Mouse (Mus musculus) Patski (cell line): Measurements from ENCODE around the gene Map3k14. TPM values are rescaled to one million over a fixed set of nuclear protein-coding genes. Genes with fewer than 3 reads are reported as not detected.

Experiments
- ATAC-seq: fragments of 100-300 bp; one replicate; pipeline ENCODE4 v1.8.0; 2021
- CTCF ChIA-PET: fragments of 350-600 bp; sonication (Branson Sonifier 250); formaldehyde crosslinking; loops from one replicate; lab custom pipeline; 2022; ENCODE audit warnings: inconsistent platforms; lab: Charles Lee
- POLR2A ChIA-PET: fragments of 350-600 bp; sonication (Branson Sonifier 250); formaldehyde crosslinking; loops from one replicate; lab custom pipeline; 2022; ENCODE audit warnings: antibody characterized with exemption, inconsistent platforms; lab: Charles Lee
- DNase-seq: peaks from one replicate; pipeline ENCODE4 v3.0.0-alpha.2; 2011; ENCODE audit warnings: low read depth, low spot score
- H3K27me3 ChIP-seq: fragments of 371-371 bp; one replicate; pipeline ENCODE4 v1.5.1; 2021
- CTCF ChIP-seq: fragments of 100-300 bp; IDR thresholded peaks from one replicate; pipeline ENCODE4 v1.5.1; 2021
- in situ Hi-C: fragments of 300-500 bp; cut with MboI; formaldehyde crosslinking; loops from 3 replicates; pipeline ENCODE4 v1.11.1; 2018; ENCODE audit warnings: low pct_unique_long_range_greater_than_20kb, mixed read lengths
- polyA plus RNA-seq: library from polyadenylated mRNA; unstranded; gene quantifications from one replicate; pipeline ENCODE4 v1.2.3, GENCODE M21; 2021

Gene Map3k14
- 16.8 TPM for polyA plus RNA-seq

- CTCF ChIA-PET: interaction anchor here (1.1 to 1.8 kb wide), 2 partner anchors 35 to 57 kb away, joined by 5 to 7 read pairs; no protein-coding TSS in a partner anchor
- in situ Hi-C loops: loop anchor here (10.0 kb wide), 1 partner anchor 427 kb away; the partner anchor contains the start of gene Gosr2
- peak; percentile 99 for DNase-seq
- POLR2A ChIA-PET: interaction anchor here (0.6 kb wide), 1 partner anchor 44 kb away, joined by 3 read pairs; no protein-coding TSS in a partner anchor
- ATAC-seq: peak; percentile 93
- no peaks in the 10 kb centered on the region for H3K27me3 ChIP-seq
- no peak for TF ChIP-seq CTCF
Measured at GRCm38 (mm10) chr11:103267346-103268219, at the start of gene Map3k14. TSS of gene Map3k14 (minus strand) at chr11:103267472.

- ChIA-PET CTCF (interaction anchor here (1.3 to 1.4 kb wide), 2 partner anchors 10 to 42 kb away, joined by 3 to 4 read pairs; no protein-coding TSS in a partner anchor), POLR2A (interaction anchor here (0.7 kb wide), 1 partner anchor 144 kb away, joined by 3 read pairs; no protein-coding TSS in a partner anchor)
- no peak for ATAC-seq
- in situ Hi-C loops: loop anchor here (5.0 to 10.0 kb wide), 2 partner anchors 83 to 211 kb away; partner anchors contain the start of genes Acbd4 and Plcd3
- no peak for DNase-seq
- H3K27me3 ChIP-seq: no peaks in the 10 kb centered on the region
- TF ChIP-seq CTCF: no peak
Measured at GRCm38 (mm10) chr11:103315379-103315778, 48.1 kb upstream of the Map3k14 start.

GRCm38 (mm10) chr11:103314736-103315374 lies 47.6 kb upstream of the Map3k14 start:
- DNase-seq: no peak
- ATAC-seq: no peak
- TF ChIP-seq CTCF: no peak
- ChIA-PET POLR2A (interaction anchor here (0.7 kb wide), 1 partner anchor 143 kb away, joined by 3 read pairs; no protein-coding TSS in a partner anchor), CTCF (interaction anchor here (1.0 to 1.7 kb wide), 4 partner anchors 10 to 82 kb away, joined by 3 to 7 read pairs (median 4); no protein-coding TSS in a partner anchor)
- H3K27me3 ChIP-seq: no peaks in the 10 kb centered on the region
- in situ Hi-C loops: loop anchor here (5.0 to 10.0 kb wide), 2 partner anchors 83 to 210 kb away; partner anchors contain the start of genes Acbd4 and Plcd3

- CTCF ChIA-PET: interaction anchor here (1.7 kb wide), 1 partner anchor 80 kb away, joined by 7 read pairs; no protein-coding TSS in a partner anchor
- in situ Hi-C loops: loop anchor here (10.0 kb wide), 1 partner anchor 209 kb away; the partner anchor contains the start of genes Acbd4 and Plcd3
- no peak for TF ChIP-seq CTCF
- POLR2A ChIA-PET: interaction anchor here (0.6 to 1.2 kb wide), 3 partner anchors 60 to 390 kb away, joined by 3 read pairs; no protein-coding TSS in a partner anchor
- no peak for DNase-seq
- H3K27me3 ChIP-seq: no peaks in the 10 kb centered on the region
- no peak for ATAC-seq
Measured at GRCm38 (mm10) chr11:103313542-103313941, 46.3 kb upstream of the Map3k14 start.

GRCm38 (mm10) chr11:103312655-103313255 lies 45.5 kb upstream of the Map3k14 start:
- POLR2A ChIA-PET: interaction anchor here (0.7 to 1.2 kb wide), 3 partner anchors 49 to 79 kb away, joined by 3 to 4 read pairs (median 3); no protein-coding TSS in a partner anchor
- CTCF ChIA-PET: interaction anchor here (1.0 to 1.4 kb wide), 2 partner anchors 40 to 80 kb away, joined by 3 read pairs; no protein-coding TSS in a partner anchor
- no peak for DNase-seq

GRCm38 (mm10) chr11:103311960-103312611 lies 44.8 kb upstream of the Map3k14 start:
- in situ Hi-C loops: loop anchor here (10.0 kb wide), 1 partner anchor 207 kb away; the partner anchor contains the start of genes Acbd4 and Plcd3
- H3K27me3 ChIP-seq: no peaks in the 10 kb centered on the region
- POLR2A ChIA-PET: interaction anchor here (0.7 to 1.1 kb wide), 2 partner anchors 44 to 48 kb away, joined by 3 to 4 read pairs; no protein-coding TSS in a partner anchor
- CTCF ChIA-PET: interaction anchor here (0.8 to 1.4 kb wide), 5 partner anchors 13 to 79 kb away, joined by 3 to 6 read pairs (median 3); no protein-coding TSS in a partner anchor
- no peak for TF ChIP-seq CTCF
- ATAC-seq (peak; percentile 93), DNase-seq (peak; percentile 80)

More at GRCm38 (mm10) chr11:103312655-103313255, 45.5 kb upstream of the Map3k14 start:
- TF ChIP-seq CTCF: no peak
- ATAC-seq: no peak
- no peaks in the 10 kb centered on the region for H3K27me3 ChIP-seq
- in situ Hi-C loops: loop anchor here (10.0 kb wide), 1 partner anchor 208 kb away; the partner anchor contains the start of genes Acbd4 and Plcd3

- in situ Hi-C loops: loop anchor here (5.0 to 10.0 kb wide), 2 partner anchors 38 to 205 kb away; partner anchors contain the start of genes Acbd4 and Plcd3
- DNase-seq (no peak), ATAC-seq (no peak)
- CTCF ChIA-PET: no interaction called here
- H3K27me3 ChIP-seq: no peaks in the 10 kb centered on the region
- TF ChIP-seq CTCF: no peak
- POLR2A ChIA-PET: no interaction called here
Measured at GRCm38 (mm10) chr11:103309956-103310574, 42.8 kb upstream of the Map3k14 start.

GRCm38 (mm10) chr11:103307910-103308309 lies 40.6 kb upstream of the Map3k14 start:
- ATAC-seq (no peak), DNase-seq (no peak)
- TF ChIP-seq CTCF: no peak
- CTCF ChIA-PET: no interaction called here
- H3K27me3 ChIP-seq: no peaks in the 10 kb centered on the region
- in situ Hi-C loops: loop anchor here (5.0 kb wide), 1 partner anchor 36 kb away; no protein-coding TSS in a partner anchor
- POLR2A ChIA-PET: interaction anchor here (1.5 kb wide), 1 partner anchor 25 kb away, joined by 6 read pairs; no protein-coding TSS in a partner anchor
